Mouse (Mus musculus): ENCODE results near the gene Slc9c1. TPM values are rescaled to one million over a fixed set of nuclear protein-coding genes. Genes with fewer than 3 reads are reported as not detected.
A peak's percentile ranks its signal among the peaks of the same experiment; 100 is the strongest.

Gene Slc9c1
- polyA plus RNA-seq, 1 experiment = 0.03 TPM

GRCm38 (mm10) chr16:45619751-45620375 lies 84.8 kb downstream of the Slc9c1 start:
- Histone ChIP-seq H3K36me3 (ENCODE audit: control insufficient read depth, insufficient read depth, low read length) (no peaks in the 10 kb centered on the region), H3K27ac (ENCODE audit: control insufficient read depth, insufficient read depth, low read length) (no peak overlapping the region), H3K27me3 (ENCODE audit: control insufficient read depth, insufficient read depth, low read length) (no peaks in the 10 kb centered on the region), H3K4me1 (replicated peaks; ENCODE audit: control insufficient read depth, insufficient read depth, low read length) (peaks cover 2% of the 10 kb centered on the region; the same call in 1 of the 2 replicates), H3K4me3 (ENCODE audit: control insufficient read depth, insufficient read depth, low read length) (no peak overlapping the region)
- 84% methylated on average over 8 of the region's 8 CpGs for WGBS
- no peak for DNase-seq
- TF ChIP-seq CTCF (IDR thresholded peaks at IDR 0.05; ENCODE audit: borderline replicate concordance, control insufficient read depth, extremely low read depth, insufficient read depth, low read length, poor library complexity) = no peak
- no peak for TF ChIP-seq POLR2A (IDR thresholded peaks at IDR 0.05; ENCODE audit: control insufficient read depth, extremely low read depth, insufficient read depth, low read length, poor library complexity)

- TF ChIP-seq POLR2A (IDR thresholded peaks at IDR 0.05; ENCODE audit: control insufficient read depth, extremely low read depth, insufficient read depth, low read length, poor library complexity) (no peak), CTCF (IDR thresholded peaks at IDR 0.05; ENCODE audit: borderline replicate concordance, control insufficient read depth, extremely low read depth, insufficient read depth, low read length, poor library complexity) (no peak)
- Histone ChIP-seq H3K27ac (ENCODE audit: control insufficient read depth, insufficient read depth, low read length) (no peak overlapping the region), H3K36me3 (ENCODE audit: control insufficient read depth, insufficient read depth, low read length) (no peaks in the 10 kb centered on the region), H3K4me1 (replicated peaks; ENCODE audit: control insufficient read depth, insufficient read depth, low read length) (peaks cover 9% of the 10 kb centered on the region), H3K4me3 (ENCODE audit: control insufficient read depth, insufficient read depth, low read length) (no peak overlapping the region), H3K27me3 (ENCODE audit: control insufficient read depth, insufficient read depth, low read length) (no peaks in the 10 kb centered on the region)
- no peak for DNase-seq
- 60% methylated on average over 4 of the region's 4 CpGs for WGBS
These were observed 88.1 kb downstream of the Slc9c1 start for GRCm38 (mm10) chr16:45623230-45623629.

- WGBS = 15% methylated on average over 2 of the region's 2 CpGs
- no peak overlapping the region for H3K4me3 ChIP-seq (ENCODE audit: control insufficient read depth, insufficient read depth, low read length)
- peaks cover 9% of the 10 kb centered on the region for H3K4me1 ChIP-seq (replicated peaks; ENCODE audit: control insufficient read depth, insufficient read depth, low read length)
These were observed 89.7 kb downstream of the Slc9c1 start for GRCm38 (mm10) chr16:45624791-45625190.

GRCm38 (mm10) chr16:45625342-45625741 lies 90.2 kb downstream of the Slc9c1 start:
- TF ChIP-seq CTCF (IDR thresholded peaks at IDR 0.05; ENCODE audit: borderline replicate concordance, control insufficient read depth, extremely low read depth, insufficient read depth, low read length, poor library complexity) = no peak
- TF ChIP-seq POLR2A (IDR thresholded peaks at IDR 0.05; ENCODE audit: control insufficient read depth, extremely low read depth, insufficient read depth, low read length, poor library complexity) = no peak
- Histone ChIP-seq H3K4me3 (ENCODE audit: control insufficient read depth, insufficient read depth, low read length) (no peak overlapping the region), H3K4me1 (replicated peaks; ENCODE audit: control insufficient read depth, insufficient read depth, low read length) (peaks cover 9% of the 10 kb centered on the region), H3K27ac (ENCODE audit: control insufficient read depth, insufficient read depth, low read length) (no peak overlapping the region), H3K27me3 (ENCODE audit: control insufficient read depth, insufficient read depth, low read length) (no peaks in the 10 kb centered on the region), H3K36me3 (ENCODE audit: control insufficient read depth, insufficient read depth, low read length) (no peaks in the 10 kb centered on the region)
- DNase-seq = no peak
- WGBS = 21% methylated on average over 2 of the region's 2 CpGs

More at GRCm38 (mm10) chr16:45624791-45625190, 89.7 kb downstream of the Slc9c1 start:
- TF ChIP-seq CTCF (IDR thresholded peaks at IDR 0.05; ENCODE audit: borderline replicate concordance, control insufficient read depth, extremely low read depth, insufficient read depth, low read length, poor library complexity) (no peak), POLR2A (IDR thresholded peaks at IDR 0.05; ENCODE audit: control insufficient read depth, extremely low read depth, insufficient read depth, low read length, poor library complexity) (no peak)
- no peak overlapping the region for H3K27ac ChIP-seq (ENCODE audit: control insufficient read depth, insufficient read depth, low read length)
- H3K27me3 ChIP-seq (ENCODE audit: control insufficient read depth, insufficient read depth, low read length) = no peaks in the 10 kb centered on the region
- no peaks in the 10 kb centered on the region for H3K36me3 ChIP-seq (ENCODE audit: control insufficient read depth, insufficient read depth, low read length)
- no peak for DNase-seq

- Histone ChIP-seq H3K4me3 (ENCODE audit: control insufficient read depth, insufficient read depth, low read length) (no peak overlapping the region), H3K36me3 (ENCODE audit: control insufficient read depth, insufficient read depth, low read length) (no peaks in the 10 kb centered on the region), H3K27me3 (ENCODE audit: control insufficient read depth, insufficient read depth, low read length) (no peaks in the 10 kb centered on the region), H3K4me1 (replicated peaks; ENCODE audit: control insufficient read depth, insufficient read depth, low read length) (peaks cover 7% of the 10 kb centered on the region), H3K27ac (ENCODE audit: control insufficient read depth, insufficient read depth, low read length) (no peak overlapping the region)
- TF ChIP-seq POLR2A (IDR thresholded peaks at IDR 0.05; ENCODE audit: control insufficient read depth, extremely low read depth, insufficient read depth, low read length, poor library complexity) (no peak), CTCF (IDR thresholded peaks at IDR 0.05; ENCODE audit: borderline replicate concordance, control insufficient read depth, extremely low read depth, insufficient read depth, low read length, poor library complexity) (no peak)
- WGBS = 95% methylated on average over 8 of the region's 8 CpGs
- DNase-seq = no peak
These were observed 94.5 kb downstream of the Slc9c1 start for GRCm38 (mm10) chr16:45629497-45630105.

- WGBS = 65% methylated on average over 5 of the region's 5 CpGs
- peaks cover 4% of the 10 kb centered on the region; the same call in 1 of the 2 replicates for H3K4me1 ChIP-seq (replicated peaks; ENCODE audit: control insufficient read depth, insufficient read depth, low read length)
- no peak overlapping the region for H3K27ac ChIP-seq (ENCODE audit: control insufficient read depth, insufficient read depth, low read length)
- no peaks in the 10 kb centered on the region for H3K27me3 ChIP-seq (ENCODE audit: control insufficient read depth, insufficient read depth, low read length)
- no peaks in the 10 kb centered on the region for H3K36me3 ChIP-seq (ENCODE audit: control insufficient read depth, insufficient read depth, low read length)
- peak; percentile 65 for DNase-seq
- no peak for TF ChIP-seq CTCF (IDR thresholded peaks at IDR 0.05; ENCODE audit: borderline replicate concordance, control insufficient read depth, extremely low read depth, insufficient read depth, low read length, poor library complexity)
- no peak for TF ChIP-seq POLR2A (IDR thresholded peaks at IDR 0.05; ENCODE audit: control insufficient read depth, extremely low read depth, insufficient read depth, low read length, poor library complexity)
- H3K4me3 ChIP-seq (ENCODE audit: control insufficient read depth, insufficient read depth, low read length) = no peak overlapping the region
These were observed 95.3 kb downstream of the Slc9c1 start for GRCm38 (mm10) chr16:45630347-45630960.

All from thymus, adult 2 months (tissue).